Comparison of ENCODE assay signal across 8 mouse cellular contexts in the genomic region with DNA sequence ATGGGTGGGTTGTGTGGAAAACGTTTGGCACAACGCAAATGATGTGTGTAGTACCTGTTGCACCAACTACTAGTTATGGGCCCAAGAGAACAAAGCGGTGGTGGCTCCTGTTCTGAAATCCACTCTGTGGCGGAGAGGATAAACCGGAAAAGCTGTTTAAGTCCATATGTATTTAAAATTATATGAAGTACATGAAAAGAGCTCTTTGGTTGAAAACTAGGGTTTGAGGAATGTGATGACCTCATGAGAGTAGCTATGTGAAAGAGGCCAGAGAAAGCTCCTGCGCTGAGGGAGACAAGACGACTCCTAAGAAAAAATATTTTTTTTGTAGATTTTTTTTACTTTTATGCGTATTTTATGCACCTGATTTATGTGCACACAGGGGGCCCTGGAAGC. TPM values are rescaled to one million over a fixed set of nuclear protein-coding genes. Genes with fewer than 3 reads are reported as not detected.
DNase-seq lines count a peak whose midpoint lies in the region; ATAC-seq and TF ChIP-seq lines count a peak whose summit lies in the region.

No protein-coding gene starts in this region.

- no peak for TF ChIP-seq POLR2A in liver, adult 2 months (IDR thresholded peaks at IDR 0.05; ENCODE audit: extremely low read depth, insufficient read depth, low read length)

- 0 out of 2 replicates have a peak overlapping the region, but pooled peaks have one; percentile 31 for H3K9ac ChIP-seq in liver, adult 2 months (ENCODE audit: low read depth, low read length)
- peak overlapping the region; percentile 95; the same call in 1 of the 2 replicates for H3K9ac ChIP-seq in neural tube, embryonic 12.5 days

- ATAC-seq in neural tube, embryonic 12.5 days (ENCODE audit: low FRiP score, low read depth): no peak

- no peaks in the 10 kb centered on the region for H3K36me3 ChIP-seq in liver, adult 2 months (ENCODE audit: control insufficient read depth, insufficient read depth, low read length)
- H3K36me3 ChIP-seq in embryonic facial prominence, embryonic 10.5 days (replicated peaks): peaks cover 3% of the 10 kb centered on the region; the same call in 1 of the 2 replicates
- H3K36me3 ChIP-seq in neural tube, embryonic 12.5 days: no peaks in the 10 kb centered on the region

- peak overlapping the region; percentile 76 for H3K4me3 ChIP-seq in liver, adult 2 months (ENCODE audit: insufficient read depth, low read depth, low read length)
- peak overlapping the region; percentile 94 for H3K4me3 ChIP-seq in embryonic facial prominence, embryonic 10.5 days
- H3K4me3 ChIP-seq in neural tube, embryonic 12.5 days: peak overlapping the region; percentile 90

- 57% methylated on average over 8 of the region's 8 CpGs for WGBS in liver, adult 2 months
- WGBS in embryonic facial prominence, embryonic 10.5 days: 52% methylated on average over 8 of the region's 8 CpGs
- 48% methylated on average over 8 of the region's 8 CpGs for WGBS in neural tube, embryonic 12.5 days

- no peaks in the 10 kb centered on the region for H3K27me3 ChIP-seq in liver, adult 2 months (ENCODE audit: control insufficient read depth, insufficient read depth, low read length)
- H3K27me3 ChIP-seq in embryonic facial prominence, embryonic 10.5 days (replicated peaks; ENCODE audit: low read depth, poor library complexity, severe bottlenecking): no peaks in the 10 kb centered on the region
- H3K27me3 ChIP-seq in neural tube, embryonic 12.5 days (replicated peaks): no peaks in the 10 kb centered on the region

- no peaks in the 10 kb centered on the region for H3K9me3 ChIP-seq in embryonic facial prominence, embryonic 10.5 days
- H3K9me3 ChIP-seq in neural tube, embryonic 12.5 days: no peaks in the 10 kb centered on the region

- TF ChIP-seq CTCF in liver, adult 2 months (IDR thresholded peaks at IDR 0.05; ENCODE audit: low read depth, low read length): no peak

- 0 out of 2 replicates have a peak, but pooled peaks cover 2% of the 10 kb centered on the region for H3K4me1 ChIP-seq in liver, adult 2 months (ENCODE audit: control insufficient read depth, insufficient read depth, low read length)
- peaks cover 25% of the 10 kb centered on the region for H3K4me1 ChIP-seq in embryonic facial prominence, embryonic 10.5 days
- peaks cover 7% of the 10 kb centered on the region for H3K4me1 ChIP-seq in neural tube, embryonic 12.5 days

- no peak overlapping the region for H3K27ac ChIP-seq in liver, adult 2 months (replicated peaks; ENCODE audit: insufficient read depth, low read depth, low read length)
- peak overlapping the region; percentile 94 for H3K27ac ChIP-seq in embryonic facial prominence, embryonic 10.5 days (replicated peaks)
- no peak overlapping the region for H3K27ac ChIP-seq in neural tube, embryonic 12.5 days

- no peaks in the 10 kb centered on the region for H3K79me2 ChIP-seq in liver, adult 2 months (ENCODE audit: control insufficient read depth, insufficient read depth, low read length)

- peak overlapping the region; percentile 86 for H3K4me2 ChIP-seq in neural tube, embryonic 12.5 days (replicated peaks)

- DNase-seq in liver, adult 2 months (ENCODE audit: extremely low read depth, low read depth, low spot score): no peak
- no peak for DNase-seq in liver
- DNase-seq in embryonic facial prominence, embryonic 10.5 days (ENCODE audit: low spot score): no peak
- DNase-seq in hindlimb bud, embryonic 11.5 days (ENCODE audit: extremely low spot score, low read depth, low spot score): peak; percentile 18
- no peak for DNase-seq in adrenal gland, adult 2 months
- no peak for DNase-seq in spleen, adult 18-20 months
- no peak for DNase-seq in gastrocnemius, adult 18-20 months (ENCODE audit: low spot score)

RNA-seq across cellular contexts. Expression of a gene that starts 0.5 kb away (rescaled TPM):
- 0.65 and 0.67 TPM in 2 replicates for total RNA-seq in liver, adult 2 months (2014; rRNA removed)
- polyA plus RNA-seq in liver, adult 2 months (2012; rRNA removed): 0.68 and 1.2 TPM in 2 replicates
- 16.4 and 16.9 TPM in 2 replicates for polyA plus RNA-seq in embryonic facial prominence, embryonic 10.5 days (2016; fragmentation: Nextera tagmentation; extraction: Ambion mirVana)
- polyA plus RNA-seq in neural tube, embryonic 12.5 days (2016; fragmentation: Nextera tagmentation; extraction: Ambion mirVana): 15.9 and 16.0 TPM in 2 replicates
- total RNA-seq in adrenal gland, adult 2 months (2021): 10 to 100 TPM in 1 of 2 experiments, 1 to 10 TPM in 1; 6.7 to 12.0 TPM
- 15.0 and 16.0 TPM in 2 replicates for polyA plus RNA-seq in adrenal gland, adult 2 months (2012; rRNA removed)
- 1 to 10 TPM; 1.8 TPM for total RNA-seq in gastrocnemius, adult 18-20 months (2021)

RNA-seq across cellular contexts. Expression of a gene that starts 23.0 kb away (rescaled TPM):
- 75.3 and 83.0 TPM in 2 replicates for total RNA-seq in liver, adult 2 months (2014; rRNA removed)
- polyA plus RNA-seq in liver, adult 2 months (2012; rRNA removed): 38.6 and 43.7 TPM in 2 replicates
- polyA plus RNA-seq in embryonic facial prominence, embryonic 10.5 days (2016; fragmentation: Nextera tagmentation; extraction: Ambion mirVana): 227 and 234 TPM in 2 replicates
- 150 and 163 TPM in 2 replicates for polyA plus RNA-seq in neural tube, embryonic 12.5 days (2016; fragmentation: Nextera tagmentation; extraction: Ambion mirVana)
- total RNA-seq in adrenal gland, adult 2 months (2021): 100 to 1,000 TPM in 1 of 2 experiments, 10 to 100 TPM in 1; 77.9 to 111 TPM
- 46.0 and 52.3 TPM in 2 replicates for polyA plus RNA-seq in adrenal gland, adult 2 months (2012; rRNA removed)
- 10 to 100 TPM; 67.4 to 69.0 TPM for total RNA-seq in gastrocnemius, adult 18-20 months (2021)
